Mouse (Mus musculus) CH12.LX (cell line): Measurements from ENCODE around the gene Ndufa7. TPM values are rescaled to one million over a fixed set of nuclear protein-coding genes. Genes with fewer than 3 reads are reported as not detected.

Source experiments
- DNase-seq: peaks from one replicate; pipeline ENCODE4 v3.0.0-alpha.2; 2013; ENCODE audit errors: extremely low read depth
- H3K27ac ChIP-seq: 2 replicates; pipeline ENCODE4 v1.5.1; 2012; ENCODE audit warnings: low read depth, mild to moderate bottlenecking, control low read depth, moderate library complexity; ENCODE audit not compliant: insufficient read depth
- H3K27me3 ChIP-seq: replicated peaks from 2 replicates; pipeline ENCODE3; 2012; ENCODE audit warnings: inconsistent platforms
- H3K36me3 ChIP-seq, 2 experiments: replicated peaks in 1 of 2; 2 replicates each; pipeline versions ENCODE3 to v1.6.1; 2012; ENCODE audit warnings: inconsistent platforms in 1 of 2, low read length in 1 of 2, mild to moderate bottlenecking in 1 of 2, mixed read lengths in 1 of 2, moderate library complexity in 1 of 2; ENCODE audit not compliant: control insufficient read depth in 1 of 2, insufficient read depth in 1 of 2
- H3K4me1 ChIP-seq, 2 experiments: 2 replicates each; pipeline ENCODE4 v1.6.1; 2012; ENCODE audit warnings: inconsistent platforms in 1 of 2, moderate library complexity in 1 of 2; ENCODE audit not compliant: insufficient read depth in 2 of 2, control insufficient read depth in 1 of 2
- H3K4me2 ChIP-seq: 2 replicates; pipeline ENCODE4 v1.6.1; 2012; ENCODE audit warnings: low read depth, mild to moderate bottlenecking, control low read depth; ENCODE audit not compliant: poor library complexity, insufficient read depth, severe bottlenecking
- H3K4me3 ChIP-seq, 3 experiments: fragments of 150-350 bp in 1 of 3; sonication (generic) in 1 of 3; replicated peaks in 1 of 3; 2 replicates each; pipeline versions ENCODE3 to v1.5.1; 2011 to 2012; ENCODE audit warnings: low read depth in 2 of 3, low read length in 2 of 3, mild to moderate bottlenecking in 2 of 3, moderate library complexity in 2 of 3, control low read depth in 1 of 3, improper control_type of control experiment in 1 of 3, inconsistent platforms in 1 of 3, mixed read lengths in 1 of 3; ENCODE audit not compliant: poor library complexity in 1 of 3
- H3K79me2 ChIP-seq: replicated peaks from 2 replicates; pipeline ENCODE4 v1.6.1; 2012; ENCODE audit warnings: mild to moderate bottlenecking, moderate library complexity; ENCODE audit not compliant: control insufficient read depth, poor library complexity, insufficient read depth, severe bottlenecking; ENCODE audit errors: extremely low read depth
- H3K9ac ChIP-seq: 2 replicates; pipeline ENCODE4 v1.6.1; 2012; ENCODE audit warnings: low read depth, mild to moderate bottlenecking, control low read depth, moderate library complexity; ENCODE audit not compliant: insufficient read depth
- H3K9me3 ChIP-seq: replicated peaks from 2 replicates; pipeline ENCODE3; 2012; ENCODE audit warnings: low read length, inconsistent platforms, mixed read lengths
- CHD2 ChIP-seq: IDR thresholded peaks from 2 replicates; pipeline ENCODE4 v1.6.1; 2011; ENCODE audit warnings: low read length, improper control_type of control experiment
- CTCF ChIP-seq, 2 experiments: IDR thresholded peaks in 1 of 2; conservative IDR thresholded peaks in 1 of 2; 2 replicates each; pipeline ENCODE4 v1.5.1; 2011 to 2012; ENCODE audit warnings: low read depth in 2 of 2, low read length in 2 of 2, improper control_type of control experiment in 1 of 2, inconsistent platforms in 1 of 2, mild to moderate bottlenecking in 1 of 2, moderate library complexity in 1 of 2
- E2F4 ChIP-seq: IDR thresholded peaks from 2 replicates; pipeline ENCODE4 v1.6.1; 2011; ENCODE audit warnings: low read depth, low read length, improper control_type of control experiment; ENCODE audit not compliant: insufficient replicate concordance
- ETS1 ChIP-seq: conservative IDR thresholded peaks from 2 replicates; pipeline ENCODE4 v1.6.1; 2012; ENCODE audit warnings: low read depth, mild to moderate bottlenecking, inconsistent platforms, low read length, improper control_type of control experiment, moderate library complexity
- GABPA ChIP-seq: IDR thresholded peaks from 2 replicates; pipeline ENCODE4 v1.6.1; 2012; ENCODE audit warnings: low read depth, low read length, improper control_type of control experiment, inconsistent platforms; ENCODE audit not compliant: insufficient replicate concordance
- HCFC1 ChIP-seq: IDR thresholded peaks from 2 replicates; pipeline ENCODE4 v1.6.1; 2012; ENCODE audit warnings: low read depth, mild to moderate bottlenecking, inconsistent platforms, low read length, improper control_type of control experiment
- IRF4 ChIP-seq: IDR thresholded peaks from 2 replicates; pipeline ENCODE4 v1.6.1; 2014; ENCODE audit warnings: low read depth, mild to moderate bottlenecking, inconsistent platforms, low read length, improper control_type of control experiment
- MAX ChIP-seq: IDR thresholded peaks from 2 replicates; pipeline ENCODE4 v1.6.1; 2011; ENCODE audit warnings: low read length, improper control_type of control experiment
- MEF2A ChIP-seq: IDR thresholded peaks from 2 replicates; pipeline ENCODE4 v1.6.1; 2014; ENCODE audit warnings: low read depth, mild to moderate bottlenecking, inconsistent platforms, low read length, improper control_type of control experiment, borderline replicate concordance
- NELFE ChIP-seq: IDR thresholded peaks from 2 replicates; pipeline ENCODE4 v1.6.1; 2011; ENCODE audit warnings: low read depth, low read length, improper control_type of control experiment
- NRF1 ChIP-seq: IDR thresholded peaks from 2 replicates; pipeline ENCODE4 v1.6.1; 2014; ENCODE audit warnings: low read depth, mild to moderate bottlenecking, inconsistent platforms, low read length, improper control_type of control experiment, moderate library complexity
- PAX5 ChIP-seq: IDR thresholded peaks from 2 replicates; pipeline ENCODE4 v1.6.1; 2012; ENCODE audit warnings: low read length, inconsistent platforms, mixed read lengths
- POLR2A ChIP-seq: IDR thresholded peaks from 2 replicates; pipeline ENCODE4 v1.6.1; 2011; ENCODE audit warnings: low read depth, mild to moderate bottlenecking, improper control_type of control experiment, low read length
- POLR2AphosphoS2 ChIP-seq: IDR thresholded peaks from 2 replicates; pipeline ENCODE4 v1.6.1; 2011; ENCODE audit warnings: low read depth, low read length, improper control_type of control experiment
- RAD21 ChIP-seq: IDR thresholded peaks from 2 replicates; pipeline ENCODE4 v1.6.1; 2011; ENCODE audit warnings: low read depth, mild to moderate bottlenecking, low read length, improper control_type of control experiment, moderate library complexity
- RCOR1 ChIP-seq: conservative IDR thresholded peaks from 2 replicates; pipeline ENCODE4 v1.6.1; 2012; ENCODE audit warnings: low read depth, mild to moderate bottlenecking, inconsistent platforms, low read length, improper control_type of control experiment
- SMC3 ChIP-seq: IDR thresholded peaks from 2 replicates; pipeline ENCODE4 v1.6.1; 2011; ENCODE audit warnings: low read depth, low read length, improper control_type of control experiment
- TBP ChIP-seq: conservative IDR thresholded peaks from 2 replicates; pipeline ENCODE4 v1.6.1; 2011; ENCODE audit warnings: low read depth, low read length, improper control_type of control experiment
- TCF12 ChIP-seq: IDR thresholded peaks from 2 replicates; pipeline ENCODE4 v1.6.1; 2014; ENCODE audit warnings: low read depth, mild to moderate bottlenecking, inconsistent platforms, low read length, improper control_type of control experiment
- UBTF ChIP-seq: IDR thresholded peaks from 2 replicates; pipeline ENCODE4 v1.6.1; 2012; ENCODE audit warnings: low read depth, mild to moderate bottlenecking, inconsistent platforms, low read length, improper control_type of control experiment, moderate library complexity
- USF1 ChIP-seq: IDR thresholded peaks from 2 replicates; pipeline ENCODE4 v1.6.1; 2014; ENCODE audit warnings: low read depth, mild to moderate bottlenecking, inconsistent platforms, low read length, improper control_type of control experiment
- ZC3H11A ChIP-seq: IDR thresholded peaks from 2 replicates; pipeline ENCODE4 v1.6.1; 2012; ENCODE audit warnings: low read depth, mild to moderate bottlenecking, inconsistent platforms, low read length, improper control_type of control experiment
- ZKSCAN1 ChIP-seq: IDR thresholded peaks from 2 replicates; pipeline ENCODE4 v1.6.1; 2012; ENCODE audit warnings: low read depth, inconsistent platforms, low read length, improper control_type of control experiment, borderline replicate concordance
- ZNF384 ChIP-seq: IDR thresholded peaks from 2 replicates; pipeline ENCODE4 v1.6.1; 2012; ENCODE audit warnings: low read depth, low read length, improper control_type of control experiment, inconsistent platforms
- dilution Hi-C: fragments of 300-500 bp; cut with MboI; formaldehyde crosslinking; loops from 2 replicates; pipeline ENCODE4 v1.14.3; 2020; ENCODE audit warnings: low sequenced_read_pairs; ENCODE audit not compliant: extremely low pct_unique_long_range_greater_than_20kb, extremely low pct_ligation_motif_present
- in situ Hi-C: fragments of 300-500 bp; cut with MboI; formaldehyde crosslinking; loops from 3 replicates; pipeline ENCODE4 v1.14.3; 2019; ENCODE audit warnings: low sequenced_read_pairs, low pct_ligation_motif_present, low pct_unique_long_range_greater_than_20kb, mixed read lengths
- polyA plus RNA-seq: library from polyadenylated mRNA; unstranded; fragments of >175 nt; gene quantifications from 2 replicates; pipeline ENCODE4 v1.2.1, GENCODE M21; 2012; ENCODE audit warnings: low read depth; ENCODE audit not compliant: insufficient read length
- total RNA-seq, 2 experiments: library from RNA; depleted of rRNA; stranded (reverse); fragments of 300-350 nt in 1 of 2; fragments of >200 nt in 1 of 2; gene quantifications; 2 replicates each; pipeline ENCODE4 v1.2.3; 2012 to 2014

The Ndufa7 gene
- total and polyA plus RNA-seq, 3 experiments: 164 to 364 (median 194) TPM

DNA sequence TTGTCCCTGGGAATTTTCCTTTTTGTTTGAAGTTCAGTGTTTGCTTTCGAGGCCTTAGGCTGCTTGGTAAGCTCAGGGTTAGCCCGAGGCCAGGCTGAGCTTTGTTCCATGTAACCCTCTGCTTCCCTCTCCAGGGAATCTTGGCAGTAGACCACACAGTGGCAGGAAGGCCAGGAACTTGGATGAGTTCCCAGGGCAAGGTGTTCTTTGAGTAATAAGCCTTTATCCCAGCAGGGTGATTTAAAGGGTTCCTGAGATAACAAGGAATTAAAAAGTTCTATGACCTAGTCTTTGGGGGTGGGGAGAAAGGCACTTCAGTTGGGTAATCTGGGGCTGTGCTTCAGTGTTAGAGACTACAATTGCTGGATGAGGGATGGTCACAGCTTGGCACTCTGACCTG lies 4.5 kb downstream of the Ndufa7 start:
- H3K9ac ChIP-seq: no peak overlapping the region
- H3K4me1 ChIP-seq: peaks cover 2 to 20% of the 10 kb centered on the region in 2 experiments; a peak in 3 of 4 replicates
- no peaks in the 10 kb centered on the region for H3K27me3 ChIP-seq
- H3K9me3 ChIP-seq: no peaks in the 10 kb centered on the region
- H3K4me3 ChIP-seq: no peak overlapping the region
- H3K4me2 ChIP-seq: no peak overlapping the region
- TF ChIP-seq RCOR1 (no peak), RAD21 (no peak), MAX (no peak), CTCF (conservative IDR thresholded peaks at IDR 0.05 in 1 of 2, IDR thresholded peaks at IDR 0.05 in 1 of 2; ENCODE audit: low read depth in 2 of 2, low read length in 2 of 2) (no peak), ZNF384 (no peak), MEF2A (no peak), IRF4 (no peak), POLR2AphosphoS2 (no peak), ZC3H11A (no peak), ZKSCAN1 (no peak), USF1 (no peak), NELFE (no peak), SMC3 (no peak), TCF12 (no peak), CHD2 (no peak), PAX5 (no peak), POLR2A (no peak), TBP (no peak)
- H3K27ac ChIP-seq: no peak overlapping the region
- peaks cover 24% of the 10 kb centered on the region for H3K79me2 ChIP-seq
- dilution Hi-C loops: no loop called here
- no peak for DNase-seq
- in situ Hi-C loops: no loop called here
- peaks cover 31 to 69% of the 10 kb centered on the region in 2 experiments for H3K36me3 ChIP-seq

GRCm38 (mm10) chr17:33829561-33829960 lies 5.2 kb downstream of the Ndufa7 start:
- peaks cover 21% of the 10 kb centered on the region for H3K79me2 ChIP-seq
- TF ChIP-seq CHD2: no peak
- no peak for TF ChIP-seq HCFC1
- no peak for TF ChIP-seq SMC3
- no peak for TF ChIP-seq NRF1
- TF ChIP-seq RAD21: no peak
- no peak for TF ChIP-seq ETS1
- TF ChIP-seq POLR2A: no peak
- TF ChIP-seq UBTF: no peak
- no peak for TF ChIP-seq TCF12
- TF ChIP-seq MEF2A: no peak
- TF ChIP-seq USF1: no peak
- TF ChIP-seq POLR2AphosphoS2: no peak
- TF ChIP-seq ZC3H11A: no peak
- TF ChIP-seq E2F4: no peak
- no peak for TF ChIP-seq GABPA
- TF ChIP-seq TBP: no peak
- TF ChIP-seq, all 38 proteins: peak for 0
- dilution Hi-C loops (no loop called here), in situ Hi-C loops (no loop called here)
- H3K36me3 ChIP-seq: peaks cover 37 to 75% of the 10 kb centered on the region in 2 experiments
- H3K4me1 ChIP-seq: peaks cover 2 to 25% of the 10 kb centered on the region in 2 experiments; a peak in 3 of 4 replicates
- no peak overlapping the region for H3K4me3 ChIP-seq
- no peak for DNase-seq
- no peaks in the 10 kb centered on the region for H3K27me3 ChIP-seq
- H3K9ac ChIP-seq: no peak overlapping the region
- no peak overlapping the region for H3K4me2 ChIP-seq
- H3K27ac ChIP-seq: no peak overlapping the region
- H3K9me3 ChIP-seq: no peaks in the 10 kb centered on the region
